Mouse (Mus musculus) testis, adult 2 months (tissue): ENCODE measurements around the gene Polr2c.

Source experiments
- CTCF ChIP-seq: fragments of 200-500 bp; IDR thresholded peaks from 2 replicates; pipeline ENCODE4 v1.5.1; 2012; ENCODE audit warnings: low read depth, mild to moderate bottlenecking, inconsistent platforms, low read length, moderate library complexity; ENCODE audit not compliant: control insufficient read depth, insufficient read depth, insufficient replicate concordance
- POLR2A ChIP-seq: fragments of 200-500 bp; IDR thresholded peaks from 2 replicates; pipeline ENCODE4 v1.6.1; 2012; ENCODE audit warnings: low read depth, mild to moderate bottlenecking, inconsistent platforms, low read length, moderate library complexity; ENCODE audit not compliant: control insufficient read depth

DNA sequence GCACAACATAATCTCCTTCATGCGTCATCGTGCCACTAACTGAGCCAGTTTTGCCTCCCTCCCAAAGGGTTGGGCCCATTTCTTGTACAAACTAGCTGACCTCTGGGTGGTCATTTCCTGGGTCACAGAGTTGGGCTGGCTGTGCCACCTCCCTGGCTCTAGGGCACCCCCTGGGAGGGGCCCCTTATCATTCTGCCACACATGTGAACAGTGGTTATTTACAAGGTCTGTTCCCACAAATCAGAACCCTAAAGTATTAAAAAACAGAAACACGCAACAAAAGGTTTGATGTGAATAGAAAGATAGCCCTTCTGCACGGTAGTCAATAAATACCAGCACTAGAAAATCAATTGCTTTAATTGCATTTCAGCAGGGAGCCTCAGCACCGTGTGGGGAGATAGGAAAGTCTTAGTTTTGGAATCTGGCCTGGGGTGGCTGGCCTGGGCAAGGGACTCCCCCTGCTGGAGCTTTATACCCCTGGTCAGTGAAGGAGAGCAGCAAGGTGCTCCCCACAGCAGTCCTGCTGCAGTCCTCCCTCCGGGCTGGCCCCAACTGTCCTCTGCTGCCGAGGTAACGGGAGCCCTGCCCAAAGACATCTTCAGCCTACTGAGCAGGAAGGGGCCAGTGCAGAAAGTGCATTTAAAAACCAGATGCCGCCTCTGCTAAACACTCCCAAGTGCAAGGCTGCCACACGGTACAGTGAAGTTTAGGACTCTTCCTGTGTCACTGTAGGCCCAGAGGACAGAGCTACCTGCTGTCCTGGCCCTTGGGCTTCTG is 6.8 kb downstream of the Polr2c start:
- TF ChIP-seq CTCF (no peak), POLR2A (no peak)
